Mouse (Mus musculus): ENCODE data around the gene Cul4a.

Gene Cul4a

GRCm38 (mm10) chr8:13139641-13140182 lies 34.3 kb downstream of the Cul4a start:
- no peak for DNase-seq

- DNase-seq: no peak
These were observed 36.3 kb downstream of the Cul4a start for GRCm38 (mm10) chr8:13141681-13142080.

GRCm38 (mm10) chr8:13148476-13148875 lies 43.1 kb downstream of the Cul4a start:
- no peak for DNase-seq

- no peak for DNase-seq
These were observed 43.9 kb downstream of the Cul4a start for GRCm38 (mm10) chr8:13149287-13149686.

- no peak for DNase-seq
These were observed 44.4 kb downstream of the Cul4a start for GRCm38 (mm10) chr8:13149866-13150265.

GRCm38 (mm10) chr8:13150929-13151328 lies 45.5 kb downstream of the Cul4a start:
- no peak for DNase-seq

GRCm38 (mm10) chr8:13154099-13154498 lies 48.7 kb downstream of the Cul4a start:
- DNase-seq: no peak

GRCm38 (mm10) chr8:13155358-13155757 lies 49.9 kb downstream of the Cul4a start:
- DNase-seq: no peak

GRCm38 (mm10) chr8:13156327-13157097 lies 51.1 kb downstream of the Cul4a start:
- no peak for DNase-seq

GRCm38 (mm10) chr8:13158718-13159376 lies 53.4 kb downstream of the Cul4a start, which contains the start of gene Lamp1:
Gene Lamp1 (plus strand): TSS chr8:13159161.
- peak; percentile 100 for DNase-seq

- no peak for DNase-seq
These were observed 54.0 kb downstream of the Cul4a start for GRCm38 (mm10) chr8:13159377-13159881.

- DNase-seq: no peak
These were observed 55.3 kb downstream of the Cul4a start for GRCm38 (mm10) chr8:13160691-13161090.

GRCm38 (mm10) chr8:13162098-13162497 lies 56.7 kb downstream of the Cul4a start:
- DNase-seq: no peak

- no peak for DNase-seq
These were observed 58.1 kb downstream of the Cul4a start for GRCm38 (mm10) chr8:13163563-13163962.

GRCm38 (mm10) chr8:13164361-13164760 lies 58.9 kb downstream of the Cul4a start:
- DNase-seq: no peak

GRCm38 (mm10) chr8:13170510-13170909 lies 65.1 kb downstream of the Cul4a start:
- no peak for DNase-seq

GRCm38 (mm10) chr8:13174305-13174704 lies 68.9 kb downstream of the Cul4a start:
- no peak for DNase-seq

- no peak for DNase-seq
These were observed 69.4 kb downstream of the Cul4a start for GRCm38 (mm10) chr8:13174811-13175210.

- no peak for DNase-seq
These were observed 70.2 kb downstream of the Cul4a start for GRCm38 (mm10) chr8:13175650-13176049.

GRCm38 (mm10) chr8:13177173-13177852 lies 71.9 kb downstream of the Cul4a start:
- DNase-seq: no peak

- DNase-seq: no peak
These were observed 72.7 kb downstream of the Cul4a start for GRCm38 (mm10) chr8:13178137-13178536.

GRCm38 (mm10) chr8:13179482-13179881 lies 74.1 kb downstream of the Cul4a start:
- no peak for DNase-seq

- no peak for DNase-seq
These were observed 74.5 kb downstream of the Cul4a start for GRCm38 (mm10) chr8:13179948-13180347.

Data from kidney, postnatal 4 days (tissue).